Mouse (Mus musculus): ENCODE measurements at regions not wholly inside any gene's neighbourhood (a gene's known extent, or its start where the extent isn't known, plus 50 kb on each side); places are given as distances from the start of the nearest gene placed in this dataset.

DNA sequence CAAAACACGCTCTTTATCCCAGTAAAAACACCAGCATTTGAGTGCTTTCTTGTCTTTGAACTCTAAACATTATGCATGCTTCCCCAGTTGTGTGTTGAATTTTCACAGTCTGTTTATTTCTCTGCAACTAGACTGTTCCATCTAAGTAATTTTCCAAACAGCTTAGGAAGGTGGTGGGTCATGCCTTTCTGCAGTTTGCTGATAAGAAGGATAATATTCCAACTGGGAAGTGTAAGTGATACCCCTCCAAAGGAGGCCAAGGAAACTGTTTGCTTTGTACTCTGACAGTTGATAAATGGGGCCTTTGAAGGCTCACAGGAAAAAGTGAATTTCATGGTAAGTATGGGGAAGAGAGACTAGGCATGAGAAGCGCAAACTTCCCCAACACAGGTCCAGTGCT lies 1354.4 kb downstream of the Gsdmc2 start:
- no peak for ATAC-seq (ENCODE audit: extremely low read depth, insufficient number of reproducible peaks, low FRiP score, poor library complexity, severe bottlenecking)

- ATAC-seq (ENCODE audit: extremely low read depth, insufficient number of reproducible peaks, low FRiP score, poor library complexity, severe bottlenecking), result no peak
These were observed 1358.4 kb downstream of the Gsdmc2 start for GRCm38 (mm10) chr15:62486540-62486939.

GRCm38 (mm10) chr15:62484350-62484749 lies 1360.6 kb downstream of the Gsdmc2 start:
- ATAC-seq (ENCODE audit: extremely low read depth, insufficient number of reproducible peaks, low FRiP score, poor library complexity, severe bottlenecking), result no peak

DNA sequence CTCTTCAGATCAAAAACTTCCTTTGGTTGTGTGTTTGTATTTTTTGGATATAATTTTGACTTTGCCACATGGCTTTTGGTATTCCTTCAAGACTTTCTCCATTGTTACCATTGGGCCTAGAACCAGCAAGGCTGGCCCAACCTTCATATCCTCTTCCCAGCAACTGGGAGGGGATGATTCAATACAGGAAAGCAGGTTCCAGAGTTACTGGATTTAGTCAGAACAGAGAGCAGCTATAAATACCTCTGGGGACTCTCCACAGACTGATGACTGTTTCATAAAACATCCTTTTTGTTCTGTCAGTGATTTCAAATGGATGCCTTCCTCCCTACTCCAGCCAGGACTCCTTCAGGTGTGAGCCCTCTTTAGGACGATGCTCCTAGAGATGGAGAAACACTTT lies 1361.4 kb downstream of the Gsdmc2 start:
- no peak for ATAC-seq (ENCODE audit: extremely low read depth, insufficient number of reproducible peaks, low FRiP score, poor library complexity, severe bottlenecking)

DNA sequence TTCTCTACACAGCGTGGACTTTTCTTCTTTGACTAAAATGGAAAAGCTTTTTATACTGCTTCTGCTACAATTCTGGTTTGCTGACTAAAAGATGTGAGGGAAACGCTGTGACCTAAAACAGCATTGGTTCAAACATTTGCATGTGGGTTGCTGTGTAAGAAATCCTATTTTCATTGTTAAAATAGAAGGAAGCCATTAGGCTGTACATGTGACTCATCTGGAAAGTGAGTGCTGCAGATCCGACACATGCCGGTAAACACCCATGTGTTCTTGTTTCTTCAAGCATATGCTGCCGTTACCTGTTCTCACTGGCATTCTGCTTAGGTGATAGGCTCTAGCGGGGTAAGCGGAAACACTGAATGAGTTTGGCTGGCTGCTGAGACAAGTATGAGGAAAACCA lies 1362.6 kb downstream of the Gsdmc2 start:
- ATAC-seq (ENCODE audit: extremely low read depth, insufficient number of reproducible peaks, low FRiP score, poor library complexity, severe bottlenecking), result no peak

GRCm38 (mm10) chr15:62477779-62478178 lies 1367.2 kb downstream of the Gsdmc2 start:
- no peak for ATAC-seq (ENCODE audit: extremely low read depth, insufficient number of reproducible peaks, low FRiP score, poor library complexity, severe bottlenecking)

DNA sequence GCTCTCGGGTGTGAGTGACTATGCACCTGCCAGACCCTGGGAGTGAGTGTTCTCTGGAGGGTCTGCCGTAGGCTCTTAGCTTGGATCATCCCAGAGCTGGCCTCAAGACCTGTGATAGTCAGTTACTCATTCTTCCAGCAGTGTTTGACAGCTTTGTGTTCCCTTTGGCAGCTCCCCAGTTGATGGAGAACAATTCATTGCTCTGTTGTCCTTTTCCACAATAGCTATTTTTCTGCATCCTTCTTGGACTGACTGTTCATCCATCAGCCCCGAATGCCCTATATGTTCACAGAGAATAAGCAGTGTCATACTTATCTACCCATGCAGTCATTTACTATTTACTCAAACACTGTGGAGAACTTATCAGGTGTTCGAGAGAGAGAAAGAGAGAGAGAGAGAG lies 1368.5 kb downstream of the Gsdmc2 start:
- ATAC-seq (ENCODE audit: extremely low read depth, insufficient number of reproducible peaks, low FRiP score, poor library complexity, severe bottlenecking), result no peak

DNA sequence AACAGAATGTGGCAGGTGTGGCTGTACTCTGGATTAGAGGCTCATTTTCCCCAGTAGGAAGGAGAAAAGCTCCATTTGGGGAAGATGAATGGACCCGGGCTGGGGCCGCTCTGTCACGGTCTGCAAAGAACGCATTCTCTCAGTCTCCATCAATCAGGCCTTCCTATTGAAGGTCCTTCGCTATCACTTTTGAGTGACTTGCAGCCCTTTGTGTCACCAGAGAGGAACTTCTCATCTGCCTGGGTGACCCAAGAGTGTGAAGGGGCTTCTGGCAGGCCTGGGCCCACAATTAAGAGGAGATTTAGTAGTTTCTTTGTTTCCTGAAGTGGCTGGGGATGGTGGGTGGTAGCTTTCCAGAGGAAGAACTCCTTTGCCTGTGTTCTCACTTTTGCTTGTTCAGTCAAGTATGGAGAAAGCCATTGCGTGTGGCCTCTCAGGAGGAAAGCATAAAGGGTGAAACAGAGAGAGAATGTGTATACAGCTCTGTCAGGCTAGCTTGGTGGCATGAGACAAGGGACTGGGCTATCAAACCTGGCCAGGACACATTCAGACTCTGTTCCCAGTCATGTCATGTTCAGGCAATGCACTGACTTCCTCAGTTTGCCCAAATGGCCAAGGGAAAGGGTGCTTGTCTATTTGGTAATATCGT lies 1374.2 kb downstream of the Gsdmc2 start:
- ATAC-seq (ENCODE audit: extremely low read depth, insufficient number of reproducible peaks, low FRiP score, poor library complexity, severe bottlenecking), result no peak

DNA sequence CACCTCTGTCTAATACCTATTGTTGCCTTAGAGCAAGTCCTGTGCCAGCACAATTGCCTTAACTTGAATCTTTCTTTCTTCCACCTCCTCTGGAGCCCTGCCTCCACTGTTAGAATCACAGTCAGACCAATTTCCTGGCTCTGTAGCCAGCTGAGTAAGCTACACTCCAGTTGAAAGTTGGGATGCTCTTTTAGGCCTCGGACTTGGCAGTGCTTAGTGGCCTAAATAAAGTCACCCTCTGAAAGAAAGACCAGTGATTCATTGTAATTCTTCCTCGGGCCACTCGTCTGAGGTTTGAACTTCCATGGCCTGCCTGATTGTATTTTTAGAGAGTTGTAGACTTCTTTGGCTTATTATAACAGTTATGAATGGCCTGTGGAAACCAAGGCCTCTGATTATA lies 1376.9 kb downstream of the Gsdmc2 start:
- no peak for ATAC-seq (ENCODE audit: extremely low read depth, insufficient number of reproducible peaks, low FRiP score, poor library complexity, severe bottlenecking)

- no peak for ATAC-seq (ENCODE audit: extremely low read depth, insufficient number of reproducible peaks, low FRiP score, poor library complexity, severe bottlenecking)
These were observed 1378.1 kb downstream of the Gsdmc2 start for GRCm38 (mm10) chr15:62466856-62467255.

GRCm38 (mm10) chr15:62465026-62465839 lies 1379.7 kb downstream of the Gsdmc2 start:
- ATAC-seq (ENCODE audit: extremely low read depth, insufficient number of reproducible peaks, low FRiP score, poor library complexity, severe bottlenecking), result no peak

GRCm38 (mm10) chr15:62462698-62463097 lies 1382.3 kb downstream of the Gsdmc2 start:
- ATAC-seq (ENCODE audit: extremely low read depth, insufficient number of reproducible peaks, low FRiP score, poor library complexity, severe bottlenecking), result no peak

DNA sequence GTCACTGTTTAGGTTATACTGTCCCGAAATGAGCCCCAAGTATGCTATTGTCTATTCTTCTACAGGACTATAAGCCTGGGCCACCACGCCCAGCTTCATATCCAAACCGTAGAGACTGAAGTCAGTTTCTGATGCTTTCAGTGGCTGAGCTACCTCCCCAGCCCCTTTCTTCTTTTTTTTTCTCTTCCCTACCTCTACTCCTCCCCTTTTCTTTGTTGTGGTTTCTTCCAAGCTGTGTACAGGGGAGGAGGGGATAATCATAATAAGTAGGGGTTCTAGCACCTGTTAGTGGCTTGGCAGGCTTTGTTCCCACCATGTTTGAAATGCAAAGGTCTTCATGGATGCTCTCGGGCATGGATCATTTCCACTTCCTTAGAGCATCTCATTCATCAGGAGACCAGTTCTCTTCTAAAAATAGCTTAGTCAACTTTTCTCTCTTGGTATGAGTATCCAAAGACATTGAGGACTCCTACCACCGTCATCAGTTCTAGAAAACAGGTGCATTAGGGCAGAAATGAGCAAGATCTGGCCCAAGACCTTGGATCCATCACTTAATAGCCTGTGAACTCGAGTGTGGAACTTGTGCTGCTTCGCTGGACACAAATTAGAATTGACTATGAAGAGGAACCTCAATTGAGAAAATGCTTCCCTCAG lies 1383.5 kb downstream of the Gsdmc2 start:
- ATAC-seq (ENCODE audit: extremely low read depth, insufficient number of reproducible peaks, low FRiP score, poor library complexity, severe bottlenecking), result no peak

- no peak for ATAC-seq (ENCODE audit: extremely low read depth, insufficient number of reproducible peaks, low FRiP score, poor library complexity, severe bottlenecking)
These were observed 1384.3 kb downstream of the Gsdmc2 start for GRCm38 (mm10) chr15:62460724-62461123.

GRCm38 (mm10) chr15:62460026-62460607 lies 1384.9 kb downstream of the Gsdmc2 start:
- ATAC-seq (ENCODE audit: extremely low read depth, insufficient number of reproducible peaks, low FRiP score, poor library complexity, severe bottlenecking), result no peak

DNA sequence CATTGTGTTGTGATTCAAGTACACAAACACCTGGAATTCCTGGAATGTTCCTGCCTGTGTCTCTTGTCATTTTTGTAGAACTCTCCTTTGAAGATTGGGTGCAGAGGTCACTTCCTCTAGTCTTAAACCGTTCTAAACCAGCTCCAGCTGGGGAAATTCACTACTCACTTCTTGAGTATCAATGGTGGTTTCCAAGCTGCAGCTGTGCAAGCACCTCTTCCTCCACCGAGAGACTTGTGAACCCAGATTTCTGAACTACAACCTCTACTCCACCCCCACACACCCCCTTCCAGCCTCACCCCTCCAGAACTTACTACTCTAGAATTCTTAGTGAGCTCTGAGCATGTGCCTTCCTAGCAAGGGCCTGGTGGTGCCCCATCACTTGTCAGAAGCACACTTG lies 1387.0 kb downstream of the Gsdmc2 start:
- no peak for ATAC-seq (ENCODE audit: extremely low read depth, insufficient number of reproducible peaks, low FRiP score, poor library complexity, severe bottlenecking)

- ATAC-seq (ENCODE audit: extremely low read depth, insufficient number of reproducible peaks, low FRiP score, poor library complexity, severe bottlenecking), result peak; percentile 55; the same call in 1 of the 2 replicates
These were observed 1387.8 kb downstream of the Gsdmc2 start for GRCm38 (mm10) chr15:62457051-62457664.

DNA sequence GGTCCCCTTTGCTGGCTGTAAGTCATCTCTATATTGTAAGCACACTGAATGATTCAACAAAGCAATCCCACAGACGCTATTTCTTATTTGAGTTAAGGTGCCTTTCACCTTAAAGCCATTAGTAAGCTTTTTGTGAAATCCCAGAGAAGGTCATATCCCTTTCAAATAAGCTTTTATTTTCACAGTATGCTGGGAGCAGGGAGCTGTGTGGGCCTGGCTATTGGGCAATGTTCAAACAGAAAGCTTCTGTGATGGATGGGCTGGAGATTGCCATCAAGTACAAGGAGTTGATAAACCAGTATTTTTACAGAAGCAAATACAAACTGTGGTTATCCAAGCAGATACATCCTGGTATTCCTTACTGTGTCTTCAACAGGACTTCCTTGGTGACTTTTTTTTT lies 1389.0 kb downstream of the Gsdmc2 start:
- ATAC-seq (ENCODE audit: extremely low read depth, insufficient number of reproducible peaks, low FRiP score, poor library complexity, severe bottlenecking), result no peak

GRCm38 (mm10) chr15:62448116-62448515 lies 1396.9 kb downstream of the Gsdmc2 start:
- no peak for ATAC-seq (ENCODE audit: extremely low read depth, insufficient number of reproducible peaks, low FRiP score, poor library complexity, severe bottlenecking)

All from neutrophil, adult 5-6 weeks (primary cell).